Mouse (Mus musculus) gastrocnemius, postnatal 36 days (tissue): ENCODE results near the gene Pcmt1. TPM values are rescaled to one million over a fixed set of nuclear protein-coding genes. Genes with fewer than 3 reads are reported as not detected.

Experiments
- DNase-seq, 2 experiments: peaks; one replicate each; pipeline ENCODE4 v3.0.0; 2022
- intact Hi-C: fragments of 180-260 bp; cut with DNase I; formaldehyde crosslinking; loops from one replicate; pipeline ENCODE4 v1.15.1; 2025
- long read RNA-seq, 2 experiments: library from polyadenylated mRNA; stranded (forward); transcript quantifications; one replicate each; pipeline ENCODE4 v2.0.0; 2021
- total RNA-seq, 2 experiments: library from RNA; stranded (reverse); gene quantifications; 2 replicates each; pipeline ENCODE4 v1.2.3; 2021

Pcmt1 gene
- 100 to 1,000 TPM; 102 to 104 TPM for total RNA-seq
- long read RNA-seq, experiment 1, transcript Pcmt1-210 (7 exons, 1,132 nt), result minor isoform, 7 of 164 reads
- long read RNA-seq, experiment 1, transcript Pcmt1-202 (8 exons, 2,491 nt), result major isoform, 115 of 164 reads
- long read RNA-seq, experiment 1, transcript Pcmt1-208 (8 exons, 2,757 nt), result minor isoform, 8 of 164 reads
- long read RNA-seq, experiment 1, partial matches to known transcripts, result 7 of 164 reads
- long read RNA-seq, experiment 1, other reads (novel, unspliced or antisense), result 27 of 164 reads
- long read RNA-seq, experiment 2, transcript Pcmt1-208 (8 exons, 2,757 nt), result minor isoform, 6 of 203 reads
- long read RNA-seq, experiment 2, transcript Pcmt1-210 (7 exons, 1,132 nt), result minor isoform, 7 of 203 reads
- long read RNA-seq, experiment 2, transcript Pcmt1-202 (8 exons, 2,491 nt), result major isoform, 123 of 203 reads
- long read RNA-seq, experiment 2, partial matches to known transcripts, result 27 of 203 reads
- long read RNA-seq, experiment 2, other reads (novel, unspliced or antisense), result 40 of 203 reads

DNA sequence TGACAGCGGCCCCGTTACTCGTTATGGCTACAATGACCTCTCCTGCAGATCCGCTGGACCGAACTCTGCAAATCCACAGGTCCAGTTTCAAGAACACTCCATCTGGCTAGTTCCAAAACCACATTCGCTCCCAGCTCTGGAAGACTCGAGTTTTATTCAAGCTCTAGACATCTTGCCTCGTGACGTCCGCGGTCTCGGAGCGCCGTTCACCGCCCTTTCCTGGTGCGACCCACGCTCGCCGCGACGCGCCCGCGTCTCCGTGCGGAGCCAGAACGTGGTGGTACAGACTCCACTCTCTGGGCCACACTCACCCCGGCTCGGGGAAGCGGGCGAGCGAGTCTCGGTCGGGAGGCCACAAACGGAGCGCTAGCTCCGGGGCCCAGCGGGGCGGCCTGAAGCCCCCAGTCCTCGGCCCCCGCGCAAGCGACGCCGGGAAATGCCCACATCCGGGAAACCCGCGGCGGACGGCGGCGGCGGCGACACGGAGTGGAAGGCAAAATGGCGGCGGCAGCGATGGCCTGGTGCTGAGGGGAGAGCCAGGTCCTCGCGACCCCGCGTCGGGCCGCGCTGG lies at the start of gene Pcmt1, which contains the start of gene Lats1:
Gene Pcmt1, minus strand, starts transcription at position 406 of the 571 bp plus-strand sequence.
Gene Lats1, plus strand, starts transcription at position 484 of the 571 bp plus-strand sequence.
- intact Hi-C loops, result no loop called here
- DNase-seq, result peak; percentile 81 to 84

DNA sequence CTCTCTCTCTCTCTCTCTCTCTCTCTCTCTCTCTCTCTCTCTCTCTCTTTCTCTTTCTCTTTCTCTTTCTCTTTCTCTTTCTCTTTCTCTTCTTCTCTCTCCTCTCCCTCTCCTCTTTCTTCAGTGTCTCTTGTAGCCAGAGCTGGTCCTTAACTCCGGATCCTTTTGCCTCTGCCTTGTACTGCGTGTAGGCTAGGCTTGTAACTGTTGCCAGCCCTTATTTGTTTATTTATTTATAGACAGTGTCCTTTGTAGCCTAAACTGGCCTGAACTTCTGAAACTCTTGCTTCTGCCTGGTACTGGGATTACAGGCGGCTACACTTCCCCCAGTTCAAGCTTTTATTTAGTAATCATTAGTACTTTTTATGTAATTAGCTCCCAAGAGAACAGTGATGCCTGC lies 46.1 kb upstream of the Pcmt1 start:
- intact Hi-C loops, result no loop called here
- DNase-seq, result no peak

DNA sequence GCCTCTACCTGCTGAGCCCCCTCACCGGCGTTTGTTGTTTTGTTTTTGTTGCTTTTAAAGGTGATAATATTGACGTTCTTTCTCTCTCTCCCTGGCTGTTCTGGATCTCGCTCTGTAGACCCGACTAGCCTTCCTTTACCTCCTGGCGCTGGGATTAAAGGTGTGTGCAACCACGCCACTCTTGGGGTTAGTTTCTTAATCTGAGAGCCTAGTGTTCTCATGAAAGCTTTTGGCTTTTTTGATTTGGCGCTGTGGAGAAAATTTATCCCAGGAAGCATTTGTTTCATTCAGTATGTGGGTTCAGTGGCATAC lies 45.5 kb upstream of the Pcmt1 start:
- intact Hi-C loops, result no loop called here
- DNase-seq, result no peak

DNA sequence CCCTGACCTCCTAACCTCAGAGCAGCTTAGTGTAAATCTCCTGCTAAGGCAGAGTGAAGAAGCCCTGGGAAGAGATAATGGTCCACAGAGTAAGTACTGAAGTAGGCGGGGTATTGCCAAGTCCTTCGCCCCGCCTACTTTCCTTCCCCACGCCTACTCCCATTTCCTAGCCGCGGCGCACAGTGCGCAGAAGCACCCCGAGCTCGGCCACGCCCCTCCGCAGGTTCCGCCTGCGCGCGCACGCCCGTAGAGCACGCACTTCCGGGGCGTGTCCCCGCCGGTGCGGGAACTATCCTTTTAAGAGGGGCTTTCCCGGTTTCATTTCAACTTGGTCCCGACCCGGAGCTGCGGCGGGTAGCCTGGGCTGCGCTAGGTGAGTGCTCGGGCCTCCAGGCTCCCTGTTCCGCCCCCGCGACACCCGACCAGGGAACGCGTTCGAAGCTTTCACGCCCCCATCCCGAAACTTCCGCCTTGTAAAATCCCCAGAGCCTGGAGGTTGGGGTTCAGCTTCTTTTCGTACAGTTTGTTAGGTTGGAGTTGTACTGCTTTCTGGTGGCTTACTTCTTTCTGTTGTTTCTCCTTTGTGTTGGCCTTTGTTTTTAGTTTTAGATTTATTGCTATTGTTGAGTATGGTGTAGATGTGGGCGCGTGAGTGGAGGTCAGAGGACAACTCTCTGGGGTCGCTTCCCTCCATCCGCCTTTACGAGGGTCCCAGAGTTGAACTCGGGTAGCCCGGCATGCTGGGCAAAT lies 45.0 kb upstream of the Pcmt1 start, which contains the start of gene Katna1:
Gene Katna1, plus strand, starts transcription at position 250 of the 750 bp plus-strand sequence.
- intact Hi-C loops, result no loop called here
- DNase-seq, result peak; percentile 86 to 90

DNA sequence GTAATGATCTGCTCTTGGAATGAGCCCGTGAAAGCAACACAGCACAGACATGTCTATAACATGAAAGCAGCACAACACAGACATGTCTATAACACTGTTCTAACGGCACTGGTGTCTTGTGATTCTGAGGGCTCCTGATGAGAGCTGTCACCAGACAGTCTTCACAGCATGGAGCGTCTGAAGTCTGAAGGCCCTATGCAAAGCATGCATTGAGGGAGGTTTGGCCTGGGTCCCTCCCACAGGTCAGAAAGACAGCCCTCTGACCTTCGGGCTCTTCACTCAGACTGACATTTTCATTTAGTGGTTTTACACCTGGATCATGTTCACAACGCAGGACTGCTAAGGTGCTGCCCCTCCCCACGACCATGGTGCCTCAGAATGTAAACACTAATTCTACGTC lies 34.1 kb upstream of the Pcmt1 start:
- no peak for DNase-seq
- intact Hi-C loops, result no loop called here

DNA sequence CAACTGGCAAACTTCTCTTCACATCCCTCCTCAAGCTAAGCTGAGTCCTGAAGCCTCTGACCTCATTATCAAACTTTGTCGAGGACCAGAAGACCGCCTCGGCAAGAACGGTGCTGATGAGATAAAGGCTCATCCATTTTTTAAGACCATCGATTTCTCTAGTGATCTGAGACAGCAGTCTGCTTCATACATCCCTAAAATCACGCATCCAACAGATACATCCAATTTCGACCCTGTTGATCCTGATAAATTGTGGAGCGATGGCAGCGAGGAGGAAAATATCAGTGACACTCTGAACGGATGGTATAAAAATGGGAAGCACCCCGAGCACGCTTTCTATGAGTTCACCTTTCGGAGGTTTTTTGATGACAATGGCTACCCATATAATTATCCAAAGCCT lies 31.6 kb upstream of the Pcmt1 start:
- intact Hi-C loops, result no loop called here
- no peak for DNase-seq

DNA sequence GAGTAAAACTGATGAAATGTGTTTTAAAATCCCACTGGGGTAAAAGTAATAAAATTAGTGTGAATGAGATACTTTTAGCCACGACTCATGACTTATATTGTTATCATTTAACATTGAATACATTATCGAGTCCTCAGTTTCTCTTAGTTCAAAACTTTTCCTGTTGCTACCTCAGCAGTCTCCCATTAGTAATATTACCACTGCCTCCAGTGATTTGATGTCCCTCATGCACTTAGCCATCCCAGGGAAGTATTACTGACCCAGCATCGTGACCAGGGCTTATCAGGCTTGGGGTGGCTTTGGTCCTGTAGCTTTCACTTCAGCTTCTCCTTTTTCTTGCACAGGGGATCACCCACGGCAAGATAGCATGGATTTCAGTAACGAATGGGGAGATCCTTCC lies 29.2 kb upstream of the Pcmt1 start:
- no peak for DNase-seq
- intact Hi-C loops, result no loop called here

DNA sequence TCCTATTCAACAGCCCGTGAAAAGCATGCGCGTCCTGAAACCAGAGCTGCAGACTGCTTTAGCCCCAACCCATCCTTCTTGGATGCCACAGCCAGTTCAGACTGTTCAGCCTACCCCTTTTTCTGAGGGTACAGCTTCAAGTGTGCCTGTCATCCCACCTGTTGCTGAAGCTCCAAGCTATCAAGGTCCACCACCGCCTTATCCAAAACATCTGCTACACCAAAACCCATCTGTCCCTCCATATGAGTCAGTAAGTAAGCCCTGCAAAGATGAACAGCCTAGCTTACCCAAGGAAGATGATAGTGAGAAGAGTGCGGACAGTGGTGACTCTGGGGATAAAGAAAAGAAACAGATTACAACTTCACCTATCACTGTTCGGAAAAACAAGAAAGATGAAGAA lies 21.6 kb upstream of the Pcmt1 start:
- intact Hi-C loops, result no loop called here
- no peak for DNase-seq

DNA sequence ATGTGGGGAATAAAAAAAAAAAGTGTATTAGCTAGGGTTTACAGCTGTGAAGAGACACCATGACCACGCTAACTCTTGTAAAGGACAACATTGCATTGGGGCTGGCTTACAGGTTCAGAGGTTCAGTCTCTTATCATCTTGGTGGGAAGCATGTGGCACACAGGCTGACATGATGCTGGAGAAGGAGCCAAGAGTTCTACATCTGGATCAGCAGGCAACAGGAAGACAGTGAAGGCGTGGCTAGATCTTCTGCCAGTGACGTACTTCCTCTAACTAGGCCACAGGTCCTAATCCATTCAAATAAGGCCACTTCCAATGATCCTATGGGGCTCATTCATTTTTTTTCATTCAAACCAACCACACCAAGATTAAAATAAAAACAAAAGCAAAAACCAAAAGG lies 19.2 kb upstream of the Pcmt1 start:
- intact Hi-C loops, result no loop called here
- DNase-seq, result no peak

DNA sequence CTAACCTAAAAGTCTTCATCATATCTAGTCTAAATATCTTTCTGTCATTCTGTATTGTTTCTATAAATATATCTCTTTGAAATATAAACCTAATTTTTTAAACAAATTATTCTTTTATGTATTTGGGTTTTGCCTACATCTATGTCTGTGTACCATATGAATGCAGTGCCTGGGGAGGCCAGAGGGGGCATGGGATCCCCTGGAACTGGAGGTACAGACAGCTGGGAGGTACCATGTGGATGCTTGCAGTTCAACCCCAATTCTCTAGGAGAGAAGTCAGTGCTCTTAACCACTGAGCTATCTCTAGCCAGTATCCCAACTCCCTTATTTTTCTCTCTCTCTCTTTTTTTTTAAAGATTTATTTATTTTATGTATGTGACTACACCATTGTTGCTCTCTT lies 14.3 kb upstream of the Pcmt1 start:
- intact Hi-C loops, result no loop called here
- DNase-seq, result no peak

DNA sequence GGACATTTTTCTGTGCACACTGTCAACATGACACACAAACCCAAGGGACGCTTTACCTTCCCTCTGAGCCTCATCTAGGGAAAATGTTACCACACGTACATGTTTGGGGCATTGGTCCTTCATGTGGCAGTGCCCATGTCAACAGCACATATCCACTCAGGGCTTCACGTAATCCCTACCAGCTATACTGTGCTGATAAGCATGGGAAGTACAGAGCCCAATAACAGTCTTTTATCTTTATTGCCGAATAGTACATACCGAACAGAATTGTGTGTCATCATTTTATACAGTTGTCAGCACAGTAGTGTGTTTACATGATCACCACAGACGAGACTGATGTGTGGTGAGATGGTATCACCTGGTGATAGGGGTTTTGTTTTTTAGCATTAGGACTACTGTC lies 6.0 kb upstream of the Pcmt1 start:
- intact Hi-C loops, result no loop called here
- no peak for DNase-seq

DNA sequence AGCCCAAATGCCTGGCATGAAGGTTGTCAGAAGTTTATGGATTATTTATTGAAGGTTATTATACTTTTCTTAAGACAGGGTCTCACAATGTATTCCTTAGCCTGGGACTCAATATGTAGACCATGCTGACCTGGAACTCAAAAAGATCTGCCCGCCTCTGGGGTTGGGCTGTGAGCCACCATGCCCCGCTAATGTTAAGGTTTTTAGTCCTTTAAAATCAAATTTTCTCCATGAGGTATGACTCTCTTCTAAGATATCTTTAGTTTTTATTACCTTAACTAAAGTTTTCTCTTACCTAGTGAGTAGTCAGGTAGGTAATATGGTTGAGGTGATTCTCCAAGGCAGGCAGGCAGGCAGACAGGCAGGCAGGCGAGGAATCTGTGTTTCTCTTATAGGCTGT lies 1.3 kb upstream of the Pcmt1 start:
- no peak for DNase-seq
- intact Hi-C loops, result no loop called here

DNA sequence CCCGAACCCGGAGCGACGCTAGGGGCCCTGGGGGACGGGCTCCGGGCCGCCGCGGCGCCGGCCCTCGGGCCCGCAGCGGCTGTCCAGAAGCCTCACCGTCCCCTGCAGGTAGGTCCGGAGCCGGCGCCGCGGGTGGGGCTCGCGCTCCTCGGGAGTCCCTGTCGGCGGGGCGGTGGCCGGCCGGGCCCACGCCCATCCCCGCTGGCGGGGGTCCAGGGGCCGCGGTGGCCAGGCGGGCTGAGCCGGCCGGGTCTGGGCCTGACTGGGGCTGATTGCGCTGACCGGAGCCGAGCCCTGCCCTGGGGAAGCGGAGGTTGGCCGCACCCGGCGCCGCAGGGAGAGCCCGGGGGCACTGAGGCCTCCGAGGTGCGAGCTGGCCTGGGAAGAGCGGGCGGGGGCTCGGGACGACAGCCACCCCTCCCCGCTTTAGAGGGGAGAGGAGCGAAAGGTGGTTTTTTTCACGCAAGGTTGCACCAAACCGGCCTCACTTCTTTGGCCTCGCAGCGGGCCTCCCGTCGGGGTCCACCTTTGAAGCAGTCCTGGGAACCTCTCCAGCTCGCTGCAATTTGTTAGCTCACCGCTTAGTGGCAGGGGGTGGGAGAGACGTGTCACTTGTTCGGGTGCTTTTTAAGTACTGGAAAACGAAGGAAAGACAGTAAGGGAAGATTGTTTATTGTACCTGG lies 548 bp upstream of the Pcmt1 start:
- peak; percentile 73 to 74 for DNase-seq
- intact Hi-C loops, result no loop called here

DNA sequence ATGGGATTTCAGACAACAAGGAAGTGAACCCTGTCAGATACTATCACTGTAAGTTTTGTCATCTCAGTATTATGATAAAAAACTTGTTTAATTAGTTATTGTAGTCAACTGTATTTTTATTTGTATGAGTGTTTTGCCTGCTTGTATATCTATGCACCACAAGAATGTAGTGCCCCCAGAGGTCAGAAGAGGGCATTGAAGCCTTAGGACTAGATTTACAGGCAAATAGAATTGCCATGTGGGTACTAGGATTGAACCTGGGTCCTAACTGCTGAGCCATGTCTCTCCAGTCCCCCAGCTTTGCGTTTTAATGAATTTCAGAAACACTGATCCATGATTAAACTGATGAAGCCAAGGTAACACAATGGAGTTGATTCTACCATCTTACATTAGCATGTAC lies 7.3 kb downstream of the Pcmt1 start:
- intact Hi-C loops, result no loop called here
- no peak for DNase-seq

DNA sequence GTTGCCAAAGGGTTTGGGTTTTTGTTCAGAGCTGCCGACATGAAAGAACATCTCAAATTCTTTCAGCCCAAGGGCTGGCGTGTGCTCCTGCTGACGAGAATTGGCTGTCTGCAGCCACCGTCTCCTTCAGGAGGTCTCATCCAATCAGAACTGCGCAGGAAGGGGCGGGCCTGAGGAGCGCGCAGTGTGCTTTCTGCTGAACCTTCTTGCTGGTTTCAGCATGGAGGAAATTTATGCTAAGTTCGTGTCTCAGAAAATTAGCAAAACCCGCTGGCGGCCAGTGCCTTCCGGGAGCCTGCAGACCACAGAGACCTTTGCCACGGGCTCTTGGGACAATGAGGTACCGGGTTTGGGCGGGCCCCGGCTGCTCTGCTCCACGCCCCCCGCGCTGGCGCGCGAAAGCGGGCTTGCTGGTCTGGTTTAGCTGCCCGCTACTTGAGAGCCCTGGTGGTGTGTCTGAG lies 13.6 kb downstream of the Pcmt1 start, which contains the start of gene Nup43:
Gene Nup43, plus strand, starts transcription at position 162 of the 461 bp plus-strand sequence.
- intact Hi-C loops, result no loop called here
- DNase-seq, result peak; percentile 84 to 85

DNA sequence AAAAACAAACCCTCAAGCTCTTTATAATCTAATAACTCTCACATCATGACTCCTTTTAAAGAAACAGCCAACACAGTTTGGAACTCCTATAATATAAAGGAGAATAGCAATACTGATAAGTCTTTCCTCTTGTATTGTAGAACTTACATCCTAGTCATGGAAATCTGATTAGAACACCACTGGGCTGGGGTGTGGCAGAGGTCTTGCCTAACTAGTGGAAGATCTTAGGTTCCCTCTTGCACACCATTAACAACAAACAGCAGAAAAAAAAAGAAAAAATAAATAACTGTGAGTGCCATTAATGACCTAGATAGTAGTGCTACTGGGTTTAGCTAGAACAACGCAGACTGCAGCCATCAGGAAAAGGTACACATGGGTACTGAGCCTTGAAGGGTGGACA lies 16.0 kb downstream of the Pcmt1 start:
- intact Hi-C loops, result loop anchor here (5.0 kb wide), 1 partner anchor 38 kb away; no protein-coding TSS in a partner anchor
- no peak for DNase-seq

DNA sequence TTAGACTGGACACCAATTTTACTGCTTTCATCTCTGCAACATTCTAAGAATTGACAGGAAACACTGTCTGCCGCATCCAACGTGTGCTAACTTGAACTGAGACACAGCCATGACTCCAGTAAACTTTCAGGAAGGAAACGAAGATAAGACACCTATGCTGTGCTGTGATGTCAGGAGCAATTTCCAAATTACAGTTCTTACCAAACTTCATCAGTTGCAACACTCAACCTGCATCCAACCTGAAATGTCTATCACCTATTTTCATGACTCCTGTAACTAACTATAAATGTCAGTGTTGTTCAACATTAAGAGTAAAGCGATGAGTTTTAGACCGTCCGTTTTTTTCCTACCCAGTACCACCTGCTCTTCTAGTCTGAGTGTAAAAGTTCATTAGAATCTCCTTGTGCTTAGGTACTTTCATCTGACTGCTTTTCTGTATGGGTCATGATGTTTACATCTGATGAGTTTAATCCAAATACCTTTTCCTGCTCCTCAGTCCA lies 16.9 kb downstream of the Pcmt1 start:
- DNase-seq, result no peak
- intact Hi-C loops, result loop anchor here (5.0 kb wide), 1 partner anchor 37 kb away; no protein-coding TSS in a partner anchor

DNA sequence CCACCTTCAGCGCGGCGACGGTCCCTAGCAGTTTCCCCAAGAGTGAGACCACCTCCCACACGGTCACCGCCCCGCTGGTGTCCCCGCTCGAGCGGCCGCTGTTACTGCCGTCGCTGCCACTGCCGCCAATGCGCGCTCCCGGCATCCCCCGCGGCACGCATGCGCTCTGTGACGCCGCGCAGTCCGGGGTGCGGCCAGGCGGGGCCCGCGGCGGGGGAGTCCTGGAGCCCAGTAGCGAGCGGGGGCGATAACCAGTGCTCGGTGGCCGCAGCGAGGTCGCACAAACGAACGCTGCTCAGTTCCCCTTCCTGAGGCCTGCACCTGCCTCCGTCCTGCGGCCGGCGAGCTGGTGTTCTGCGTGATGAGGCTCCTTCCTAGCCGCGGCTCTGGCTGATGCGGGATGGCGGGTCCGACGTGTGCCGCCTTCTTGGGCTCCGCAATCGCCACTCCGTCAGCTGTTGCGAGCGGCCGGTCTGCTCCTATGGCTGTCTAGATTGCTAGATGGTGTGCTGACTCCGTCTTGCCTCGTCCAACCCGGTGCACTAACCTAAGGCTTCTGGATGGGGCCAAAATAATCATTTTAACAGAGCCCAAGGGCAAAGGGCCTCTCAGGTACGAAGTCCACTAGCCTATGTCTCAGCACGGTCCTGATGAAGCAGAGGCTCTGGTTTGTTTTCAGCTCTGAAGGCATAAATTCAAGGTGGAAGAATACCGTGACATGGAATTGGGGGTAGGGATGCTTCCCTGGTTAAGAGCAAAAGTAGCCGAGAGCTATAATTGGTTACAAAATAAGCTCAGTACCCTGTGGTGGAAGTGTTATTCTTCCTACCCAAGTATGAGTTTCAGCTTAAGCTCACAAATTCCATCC lies 17.5 kb downstream of the Pcmt1 start:
- intact Hi-C loops, result loop anchor here (5.0 kb wide), 1 partner anchor 36 kb away; no protein-coding TSS in a partner anchor
- peak; percentile 89 to 92 for DNase-seq

DNA sequence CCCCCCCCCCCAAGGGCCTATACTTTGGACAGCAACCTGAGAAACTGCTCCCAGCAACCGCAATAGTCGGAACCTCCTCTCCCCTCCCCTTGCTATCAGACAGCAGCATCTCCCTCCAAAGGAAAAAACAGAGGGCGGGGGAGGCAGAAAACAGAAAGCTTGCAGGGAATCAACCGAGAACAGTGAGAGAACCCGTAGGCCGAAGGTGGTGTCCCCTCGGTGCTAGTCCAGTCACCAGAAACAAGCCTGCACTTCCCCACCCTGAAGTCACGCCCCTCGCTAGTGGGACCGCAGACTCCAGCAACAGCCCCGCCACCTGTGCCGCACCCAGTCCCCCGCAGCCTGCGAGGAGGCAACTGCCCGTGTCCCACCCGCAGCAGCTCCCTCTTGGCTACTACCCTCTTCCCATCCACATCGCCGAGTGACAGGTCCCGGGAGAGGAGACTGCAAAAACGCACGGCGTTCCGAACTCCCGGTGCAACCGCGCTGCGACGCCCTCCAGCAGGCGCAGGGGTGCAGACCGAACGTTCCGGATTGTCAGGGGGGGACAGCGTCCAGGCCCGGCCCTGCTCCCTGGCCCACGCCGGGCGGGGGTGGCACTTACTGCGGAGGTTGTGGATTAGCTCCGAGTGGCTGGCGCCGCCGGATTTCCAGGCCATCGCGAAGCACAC lies 18.3 kb downstream of the Pcmt1 start:
- DNase-seq, result peak in 1 of 2 experiments; percentile 7
- intact Hi-C loops, result loop anchor here (5.0 kb wide), 1 partner anchor 35 kb away; no protein-coding TSS in a partner anchor
